Mouse (Mus musculus) embryo, embryonic 11 days (tissue): ENCODE measurements around the gene Lmf1.
A peak's percentile ranks its signal among the peaks of the same experiment; 100 is the strongest.

ENCODE experiments used
- DNase-seq: peaks from one replicate; pipeline ENCODE4 v3.0.0-alpha.2; 2015

Gene Lmf1

DNA sequence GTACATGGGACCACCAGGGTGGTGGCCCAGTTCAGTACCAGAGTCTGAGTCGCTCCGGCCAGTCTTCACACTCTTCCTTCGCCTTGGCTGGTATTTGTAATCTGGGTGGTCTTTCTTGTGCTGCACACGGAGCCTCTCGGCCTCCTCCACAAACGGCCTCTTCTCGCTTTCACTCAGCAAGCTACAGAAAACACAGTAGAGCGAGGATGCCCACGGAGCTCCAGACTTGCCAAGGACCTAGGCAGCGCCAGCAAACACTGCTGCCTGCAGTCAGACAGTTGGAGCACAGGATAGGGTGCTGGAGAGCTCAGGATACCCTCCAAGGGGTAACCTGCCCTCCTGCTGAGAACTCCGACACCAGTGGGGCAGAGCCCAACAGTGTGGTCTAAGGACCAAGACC is 10.0 kb upstream of the Lmf1 start:
- no peak for DNase-seq

DNA sequence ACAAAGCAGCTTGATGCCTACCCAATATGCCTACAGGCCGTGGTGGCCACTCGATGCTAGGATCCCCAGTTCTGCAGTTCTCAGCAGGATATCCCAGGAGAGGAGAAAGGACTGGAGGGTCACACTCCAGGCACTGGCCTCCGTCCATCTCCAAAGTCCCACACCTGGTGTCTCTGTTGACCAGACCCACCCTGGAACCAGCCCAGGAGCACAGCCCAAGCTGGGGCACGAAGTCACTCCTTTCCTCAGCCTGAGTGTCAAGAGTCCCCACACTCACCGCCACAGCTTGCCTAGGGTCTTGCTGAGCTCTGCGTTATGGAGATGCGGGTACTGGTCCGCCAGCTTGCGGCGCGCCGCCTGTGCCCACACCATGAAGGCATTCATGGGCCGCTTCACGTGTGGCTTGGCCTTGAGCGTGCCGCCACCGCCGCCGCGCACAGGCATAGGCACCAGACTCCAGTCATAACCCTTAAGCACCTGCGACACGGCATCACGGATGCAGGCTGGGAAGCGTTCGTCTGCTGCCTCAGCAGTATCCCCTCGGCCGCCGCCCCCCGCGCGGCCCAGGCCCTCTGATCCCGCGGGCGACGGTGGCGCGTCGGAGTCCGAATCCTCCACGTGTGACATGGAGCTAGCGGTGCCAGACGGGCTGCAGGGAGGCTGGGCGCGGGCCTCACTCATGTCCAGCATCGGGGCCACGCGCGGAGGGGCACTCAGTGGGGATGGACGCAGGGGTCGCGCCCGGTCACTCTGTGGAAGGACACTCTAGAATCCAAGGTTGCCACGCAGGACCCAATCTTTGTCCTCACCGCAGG is 8.8 kb upstream of the Lmf1 start:
- peak; percentile 53 for DNase-seq

DNA sequence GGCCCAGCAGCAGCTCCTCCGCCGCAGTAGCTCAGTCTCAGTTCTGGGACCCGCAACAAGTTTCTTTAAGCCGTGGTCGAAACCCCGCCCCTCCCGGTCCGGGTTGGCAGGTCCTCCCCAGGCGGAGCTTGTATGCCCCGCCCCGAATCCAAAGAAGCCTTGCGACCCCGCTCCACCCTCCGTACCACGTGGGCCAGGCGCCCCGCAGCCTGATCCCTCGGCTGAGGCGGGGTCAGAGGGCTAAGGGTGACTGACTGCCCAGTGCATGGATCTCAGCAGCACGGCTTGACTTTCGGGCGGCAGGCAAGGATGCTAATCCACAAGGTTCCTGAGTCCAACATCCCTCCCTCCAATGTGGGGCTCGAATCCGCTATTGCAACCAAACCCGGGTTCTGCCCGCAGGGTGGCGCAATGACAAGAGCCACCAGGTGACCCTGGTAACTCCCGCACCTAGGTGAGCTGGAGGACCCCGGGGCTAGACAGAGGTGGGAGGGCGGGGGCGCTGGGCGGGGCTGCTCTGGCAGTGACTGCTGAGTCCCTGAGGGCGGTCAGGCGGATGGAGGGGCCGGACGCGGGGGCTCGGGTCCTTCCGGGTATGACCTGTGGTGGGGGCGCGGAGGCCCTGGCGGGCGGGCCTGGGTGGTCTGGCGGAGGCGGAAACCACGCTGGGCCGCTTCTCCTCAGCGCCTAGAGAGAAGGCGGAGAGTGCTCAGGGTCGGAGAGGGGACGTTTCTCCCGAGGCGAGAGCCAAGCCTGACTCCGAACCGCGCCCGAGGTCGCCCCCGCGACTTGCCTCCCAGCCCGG is 8.0 kb upstream of the Lmf1 start, which contains the start of gene Sox8:
Gene Sox8, minus strand, starts transcription at position 39 of the 805 bp plus-strand sequence.
- peak; percentile 99 for DNase-seq

DNA sequence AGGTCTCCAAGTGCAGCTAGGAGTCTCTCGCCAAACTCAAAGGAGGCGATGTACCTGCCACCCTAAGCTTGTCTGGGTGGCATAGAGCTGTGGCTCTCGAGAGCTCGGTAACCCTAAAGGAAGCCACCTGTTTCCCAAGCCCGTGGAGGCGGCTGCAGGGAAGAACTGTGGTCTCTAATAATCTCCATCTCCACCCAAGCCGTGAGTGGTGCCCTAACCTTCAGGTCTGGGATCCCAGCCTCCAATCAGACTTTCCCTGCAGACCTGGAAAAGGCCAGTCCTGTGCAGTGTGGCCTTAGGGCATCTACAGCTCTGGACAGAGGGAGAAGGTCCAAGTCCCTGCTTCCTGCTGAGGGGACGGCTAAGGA is 7.4 kb upstream of the Lmf1 start:
- DNase-seq = no peak

DNA sequence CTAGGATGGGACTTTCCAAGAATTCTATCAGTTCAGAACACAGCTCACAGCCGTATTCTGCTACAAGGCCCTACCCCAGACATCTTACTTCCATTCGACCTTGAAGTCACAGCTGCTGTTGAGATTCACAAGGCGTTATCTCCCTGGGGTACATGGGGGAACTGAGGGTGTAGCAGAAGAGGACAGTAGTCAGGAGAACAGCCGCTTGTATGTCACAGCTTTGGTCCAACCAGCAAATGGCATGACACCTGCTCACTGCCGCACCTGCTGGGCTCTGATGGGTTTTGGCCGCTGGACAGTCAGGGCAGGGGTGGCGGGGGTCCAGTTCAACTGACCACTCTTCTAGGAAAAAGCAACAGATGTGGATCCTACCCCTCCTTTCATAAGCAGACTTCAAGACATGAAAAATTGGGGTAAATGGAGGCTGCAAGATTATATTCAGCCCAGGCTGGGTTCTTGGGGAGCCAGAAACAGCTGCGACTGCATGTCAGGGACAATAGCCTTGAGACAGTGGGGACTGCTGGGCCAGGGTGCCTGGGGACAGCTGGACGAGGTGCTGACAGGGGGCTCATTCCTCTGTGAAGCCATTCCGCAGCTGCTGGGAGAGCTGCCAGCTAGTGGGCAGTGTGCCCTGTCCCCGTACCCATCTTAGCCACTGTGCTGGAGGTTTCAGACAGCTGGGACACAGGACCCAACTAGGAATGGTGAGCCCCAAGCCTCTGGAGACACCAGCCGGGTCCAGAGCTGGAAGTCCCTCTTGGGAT is 3.5 kb upstream of the Lmf1 start:
- no peak for DNase-seq

DNA sequence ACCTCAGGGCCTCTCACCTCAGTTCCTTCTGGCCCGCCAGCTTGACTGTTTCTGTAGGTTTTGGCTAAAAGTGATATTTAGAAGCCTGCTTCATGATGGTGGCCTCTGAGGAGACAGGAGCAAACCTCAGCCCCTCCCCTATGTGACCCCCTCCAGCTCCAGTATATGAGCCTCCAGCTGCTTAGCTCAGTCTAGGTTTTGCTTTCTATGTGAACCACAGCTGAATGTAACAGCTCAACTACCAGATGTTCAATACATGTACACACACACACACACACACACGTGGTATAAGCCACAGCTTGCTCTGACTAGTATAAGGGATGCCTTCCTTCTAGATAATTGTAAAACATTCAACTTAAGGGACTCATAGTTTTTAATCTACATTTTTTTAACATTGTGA is 2.9 kb upstream of the Lmf1 start:
- no peak for DNase-seq

DNA sequence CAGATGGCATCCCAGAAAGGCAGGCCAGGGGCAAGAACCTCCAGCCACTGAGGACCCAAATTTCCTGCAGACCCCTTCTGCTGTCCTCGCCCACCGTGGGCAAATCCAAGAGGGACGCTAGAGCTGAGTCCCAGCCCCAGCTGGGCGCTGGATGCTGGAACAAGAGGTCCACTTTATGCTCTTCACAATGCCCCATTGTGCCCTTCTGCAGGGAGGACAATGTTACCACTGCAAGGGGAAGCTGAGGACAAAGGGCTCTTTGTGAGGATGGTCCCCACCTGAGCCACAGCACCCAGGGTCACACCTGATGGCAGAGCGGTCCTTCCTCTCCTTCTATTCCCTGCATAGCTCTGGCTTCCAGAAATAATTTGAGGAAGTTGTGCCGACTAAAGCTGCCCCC is 1.6 kb upstream of the Lmf1 start:
- DNase-seq = no peak

DNA sequence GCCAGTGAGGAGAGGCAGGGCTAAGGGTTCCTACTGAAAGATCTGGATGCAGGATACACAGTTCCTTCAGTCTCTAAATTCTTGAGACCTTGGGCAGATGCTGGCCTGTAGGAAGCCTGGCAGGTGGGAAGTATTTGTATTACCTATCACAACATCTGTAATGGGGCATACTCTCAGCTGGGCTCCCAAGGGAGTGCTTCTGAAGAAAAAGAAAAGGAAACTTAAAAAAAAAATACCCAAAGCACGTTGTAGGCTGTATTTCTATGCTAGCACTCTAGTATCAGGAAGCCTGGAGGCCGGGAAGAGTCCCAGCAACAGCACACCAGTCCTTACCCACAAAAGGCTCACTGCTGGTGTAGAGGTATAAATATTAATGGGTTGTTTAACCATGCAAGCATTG is 1.2 kb upstream of the Lmf1 start:
- no peak for DNase-seq

DNA sequence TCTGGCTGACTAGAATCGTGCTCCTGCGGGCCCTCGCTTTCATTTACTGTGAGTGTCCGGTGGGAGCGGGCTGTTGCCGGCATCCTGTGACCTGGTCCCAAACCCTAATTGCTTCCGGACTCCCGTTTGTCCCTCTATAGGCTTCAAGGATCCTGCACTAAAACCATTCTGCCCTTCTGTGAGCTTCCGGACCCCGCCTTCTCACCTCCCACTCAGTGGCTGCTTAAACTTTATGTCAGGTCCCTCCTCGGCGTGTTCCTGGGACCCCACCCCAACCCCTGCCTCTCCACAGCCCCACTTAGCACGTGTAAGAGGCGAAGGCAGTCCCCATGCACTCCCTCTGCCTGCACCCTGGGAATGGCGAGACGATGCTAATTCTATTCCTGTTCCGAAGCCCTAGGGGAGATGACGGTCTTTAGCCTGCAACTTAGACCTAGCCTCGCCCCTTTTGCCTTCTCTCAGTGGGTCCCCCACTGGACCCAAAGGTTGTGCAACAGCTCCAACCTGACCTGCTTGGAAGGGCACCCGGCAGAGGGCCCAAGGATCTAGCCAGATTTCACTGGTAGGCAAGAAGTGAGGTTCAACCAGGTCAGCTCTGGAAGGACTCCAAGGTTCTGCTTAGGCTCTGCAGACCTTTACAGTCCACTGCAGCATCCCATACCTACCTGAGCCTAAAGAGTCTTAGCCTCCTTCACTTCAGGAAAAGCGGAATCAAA is 605 bp downstream of the Lmf1 start:
- DNase-seq = no peak

DNA sequence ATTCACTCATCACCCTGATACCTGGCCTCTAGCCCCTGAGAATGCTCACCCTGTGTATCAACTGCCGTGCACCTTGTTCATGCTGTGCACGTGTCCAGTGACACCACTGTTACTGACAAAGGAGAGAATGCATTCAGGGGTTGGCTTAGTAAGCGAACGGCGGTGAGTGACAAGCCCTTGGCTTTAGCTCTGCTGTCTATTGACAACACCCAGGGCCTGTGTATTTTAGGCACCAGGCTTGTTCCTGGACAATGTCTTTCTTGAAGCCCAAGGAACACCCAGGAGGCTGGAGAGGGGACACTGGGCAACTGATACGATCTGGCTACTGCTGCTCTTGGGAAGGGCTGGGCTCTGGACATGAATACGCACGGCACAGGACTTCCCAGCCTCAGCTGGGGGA is 3.2 kb downstream of the Lmf1 start:
- no peak for DNase-seq

DNA sequence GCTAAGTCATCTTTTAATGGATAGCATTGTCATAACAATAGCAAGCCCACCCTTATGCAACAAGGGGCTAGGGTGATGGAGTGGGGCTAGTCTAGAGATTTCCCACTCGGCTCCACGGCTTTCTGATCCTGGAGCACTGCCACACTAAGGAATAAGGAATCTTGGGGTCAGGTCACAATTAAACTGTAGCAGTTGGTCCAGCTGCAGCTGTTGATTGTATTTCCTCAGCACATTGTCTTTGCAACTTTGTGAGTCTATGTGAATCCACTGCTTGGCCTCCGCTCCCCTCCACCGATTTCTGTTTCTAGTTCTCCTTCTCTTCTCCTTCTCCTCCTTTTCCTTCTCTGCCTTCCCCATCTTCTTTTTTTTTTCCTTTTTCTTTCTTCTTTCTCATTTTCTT is 4.2 kb downstream of the Lmf1 start:
- DNase-seq = no peak

DNA sequence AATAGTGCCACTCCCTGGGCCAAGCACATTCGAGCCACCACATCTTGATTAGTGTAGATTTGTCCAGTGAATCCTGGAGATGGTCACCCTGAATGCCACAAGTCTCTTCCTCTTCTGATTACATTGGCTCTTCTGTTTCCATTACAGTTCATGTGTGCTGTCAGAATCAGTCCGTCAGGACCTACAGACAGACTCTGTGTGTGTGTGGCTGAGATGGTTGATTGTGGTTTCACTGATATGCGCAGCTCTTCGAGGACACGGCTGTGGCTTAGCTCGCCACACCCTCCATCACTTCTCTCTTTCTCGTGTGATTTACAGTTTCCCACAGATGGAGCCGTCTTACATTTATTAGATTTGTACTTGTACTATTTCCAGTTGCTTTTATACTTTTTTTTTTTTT is 5.0 kb downstream of the Lmf1 start:
- DNase-seq = no peak

DNA sequence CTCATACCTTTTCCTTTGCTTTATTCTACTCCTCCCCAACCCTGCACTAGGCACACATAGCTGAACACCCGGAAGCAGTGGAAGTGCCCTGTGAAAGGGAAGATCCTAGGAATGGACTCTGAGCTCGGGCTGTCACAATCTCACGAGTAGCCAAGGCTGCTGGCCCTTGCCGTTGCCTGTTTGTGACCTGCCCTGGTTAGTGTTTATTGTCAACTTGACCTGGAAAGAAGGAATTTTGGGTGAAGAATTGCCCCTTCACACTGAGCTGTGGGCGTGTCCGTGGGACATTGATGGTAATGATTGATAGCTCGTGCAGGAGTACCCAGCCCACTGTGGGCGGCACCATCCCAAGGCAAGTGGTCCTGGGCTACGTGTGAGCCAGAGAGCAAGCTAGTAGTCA is 5.8 kb downstream of the Lmf1 start:
- DNase-seq = no peak

DNA sequence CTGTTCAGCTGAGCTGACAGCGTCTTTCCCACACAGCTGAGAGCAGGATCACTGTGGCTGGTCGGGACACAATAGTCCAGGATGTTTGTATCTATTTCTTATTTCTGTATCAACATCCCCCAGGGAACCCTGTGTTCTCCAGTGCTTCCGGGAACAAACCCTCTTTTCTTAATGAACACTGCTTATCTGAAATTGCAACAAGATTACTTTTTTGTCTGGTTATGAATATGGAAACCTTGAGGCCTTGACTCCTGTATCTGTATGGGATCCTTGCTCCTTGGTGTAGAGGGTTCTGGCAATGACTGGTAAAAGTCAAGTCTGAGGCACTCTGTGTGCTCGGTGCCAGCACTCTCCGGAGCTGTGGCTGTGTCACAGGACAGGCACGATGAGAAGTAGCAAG is 11.2 kb downstream of the Lmf1 start:
- no peak for DNase-seq

DNA sequence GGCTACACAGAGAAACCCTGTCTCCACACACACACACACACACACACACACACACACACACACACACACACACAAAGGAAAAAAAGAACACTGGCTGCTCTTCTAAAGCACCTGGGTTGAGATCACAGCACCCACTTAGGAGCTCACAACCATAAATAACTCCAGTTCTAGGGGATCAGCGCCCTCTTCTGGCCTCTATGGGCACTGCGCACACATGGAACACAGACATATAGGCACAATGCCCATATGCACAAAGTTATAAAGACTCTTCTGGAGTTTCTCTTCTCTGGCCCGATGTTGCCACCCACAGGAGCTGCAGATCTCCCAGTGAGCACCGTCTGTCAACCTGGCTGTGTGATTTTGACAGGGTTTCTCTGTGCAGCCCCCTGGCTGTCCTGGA is 12.1 kb downstream of the Lmf1 start:
- DNase-seq = no peak

DNA sequence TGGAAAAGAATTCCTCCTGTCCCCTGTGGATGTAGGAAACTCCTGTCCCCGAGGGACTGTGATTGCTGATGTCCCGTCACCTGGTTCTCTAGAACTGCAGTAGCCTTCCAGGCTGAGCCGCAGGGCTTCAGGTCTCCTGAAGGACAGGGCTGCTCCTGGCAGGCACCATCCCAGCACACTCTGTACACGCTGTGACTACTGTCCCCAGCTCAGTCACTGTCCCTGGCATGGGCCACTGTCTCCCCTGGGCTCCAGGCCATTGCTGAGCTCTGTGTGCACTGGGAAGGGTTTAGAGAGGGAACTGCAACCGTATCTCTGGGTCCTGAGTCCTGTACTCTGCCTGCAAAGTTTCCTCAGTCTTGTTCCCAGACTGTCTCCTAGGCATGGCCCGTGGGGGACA is 13.5 kb downstream of the Lmf1 start:
- DNase-seq = no peak

DNA sequence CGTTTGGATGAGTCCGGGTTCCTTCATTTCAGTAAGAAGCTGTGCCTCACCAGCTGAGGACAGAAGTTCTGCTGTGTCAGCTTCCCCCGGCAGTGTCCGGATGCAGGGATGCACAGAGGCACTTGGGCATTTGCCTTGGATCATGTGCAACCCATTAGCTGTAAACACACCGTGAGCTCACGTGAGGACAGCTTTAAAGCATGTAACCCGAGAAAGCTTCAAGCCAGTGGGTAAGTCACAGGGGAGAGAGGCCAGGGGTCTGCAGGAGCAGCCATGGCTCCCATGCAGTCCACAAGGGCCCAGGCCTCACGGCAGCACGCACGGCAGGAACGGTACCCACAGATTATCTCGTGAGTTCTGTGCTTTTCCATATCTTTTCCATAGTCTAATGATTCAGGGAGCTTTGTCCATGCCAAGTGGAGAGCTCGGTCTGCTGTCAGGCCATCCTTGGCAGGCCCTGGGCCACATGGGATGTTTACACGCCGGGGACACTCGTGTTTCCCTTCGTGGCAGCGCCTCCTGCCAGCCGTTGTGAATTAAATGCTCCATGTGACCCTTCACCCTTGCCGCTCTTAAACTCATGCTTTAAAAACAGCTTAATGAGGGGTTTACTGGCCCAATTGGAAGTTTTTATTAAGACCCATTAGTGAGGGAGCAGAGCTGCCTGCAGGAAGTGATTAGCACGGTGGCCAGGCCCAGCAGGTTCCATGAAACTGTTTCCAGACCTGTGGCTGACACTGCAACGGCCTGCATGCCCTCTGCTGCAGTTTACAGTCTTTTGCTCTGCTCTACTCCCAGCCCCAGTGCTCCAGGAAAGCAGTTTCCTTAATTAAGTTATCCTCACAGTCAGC is 14.8 kb downstream of the Lmf1 start:
- peak; percentile 80 for DNase-seq

DNA sequence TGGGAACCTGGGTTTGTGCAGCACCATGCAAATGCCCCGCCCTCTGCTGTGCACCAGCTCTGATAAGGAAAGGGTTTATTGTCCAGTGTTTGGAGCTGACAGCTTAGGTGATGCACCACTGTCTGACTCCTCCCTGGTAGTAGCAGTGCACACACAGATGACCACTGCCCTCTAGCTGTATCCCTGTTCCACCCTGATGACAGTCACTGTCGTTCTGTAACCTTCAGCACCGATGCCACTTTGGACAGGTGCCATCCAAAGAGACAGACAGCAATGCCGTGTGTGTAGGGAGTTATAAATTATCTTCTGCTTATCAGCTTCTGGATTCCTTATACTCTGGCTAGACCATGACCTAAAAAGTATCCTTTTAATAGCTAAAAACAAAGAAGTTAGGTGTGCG is 16.6 kb downstream of the Lmf1 start:
- DNase-seq = no peak

DNA sequence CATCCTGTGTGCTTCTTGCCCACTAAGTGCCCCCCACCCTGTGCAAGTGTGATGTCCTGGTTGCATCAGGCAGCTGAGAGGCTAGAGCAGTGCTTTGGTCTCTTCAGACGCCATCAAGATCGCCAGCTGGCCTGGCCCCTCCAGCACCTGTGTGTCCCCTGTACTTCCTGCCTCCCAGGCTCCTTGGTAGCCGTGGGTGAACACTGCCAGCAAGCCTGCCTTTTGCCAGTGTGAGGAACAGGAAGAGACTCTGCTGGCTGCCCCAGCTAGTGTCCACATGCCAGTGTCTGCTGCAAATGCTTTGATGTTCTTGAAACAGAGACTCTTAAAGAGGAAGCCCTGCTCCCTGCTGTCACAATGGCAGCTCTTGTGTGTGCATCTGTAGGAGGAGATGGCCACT is 18.7 kb downstream of the Lmf1 start:
- DNase-seq = no peak

DNA sequence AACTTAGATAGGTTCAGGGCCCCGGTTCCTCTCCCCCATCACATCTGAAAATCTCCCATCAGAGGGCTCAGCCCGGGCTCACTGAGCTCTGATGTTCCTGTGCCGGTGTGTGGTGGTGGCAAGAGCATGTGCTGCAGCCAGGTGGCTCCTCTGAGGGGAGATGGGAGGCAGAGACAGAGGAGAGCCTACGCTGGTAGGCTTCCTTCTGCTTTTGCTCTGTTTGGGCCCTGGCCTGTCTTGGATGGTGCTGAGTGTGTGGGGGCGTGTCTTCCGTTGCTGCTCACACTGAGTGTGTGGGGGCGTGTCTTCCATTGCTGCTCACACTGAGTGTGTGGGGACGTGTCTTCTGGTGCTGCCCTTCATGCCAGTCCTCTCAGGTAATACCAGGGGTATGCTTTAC is 23.5 kb downstream of the Lmf1 start:
- no peak for DNase-seq

DNA sequence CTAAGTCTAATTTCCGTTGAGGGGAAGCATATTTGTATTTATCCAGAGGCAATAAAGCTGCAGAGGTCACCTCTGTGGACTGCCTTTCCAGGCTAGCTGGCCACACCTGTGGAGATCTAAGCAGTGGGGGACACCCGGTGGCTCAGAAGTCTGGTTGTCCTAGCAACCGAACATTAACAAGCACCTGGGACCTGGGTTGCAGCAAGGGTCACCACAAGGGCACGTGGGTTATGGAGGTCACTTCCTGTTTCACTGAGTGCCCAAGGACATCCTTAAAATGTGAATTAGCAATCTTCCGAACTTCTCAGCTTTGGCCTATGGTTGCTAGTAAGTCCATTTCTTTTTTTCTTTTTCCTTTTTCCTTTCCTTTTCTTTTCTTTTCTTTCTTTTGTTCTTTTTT is 25.3 kb downstream of the Lmf1 start:
- DNase-seq = peak; percentile 47

DNA sequence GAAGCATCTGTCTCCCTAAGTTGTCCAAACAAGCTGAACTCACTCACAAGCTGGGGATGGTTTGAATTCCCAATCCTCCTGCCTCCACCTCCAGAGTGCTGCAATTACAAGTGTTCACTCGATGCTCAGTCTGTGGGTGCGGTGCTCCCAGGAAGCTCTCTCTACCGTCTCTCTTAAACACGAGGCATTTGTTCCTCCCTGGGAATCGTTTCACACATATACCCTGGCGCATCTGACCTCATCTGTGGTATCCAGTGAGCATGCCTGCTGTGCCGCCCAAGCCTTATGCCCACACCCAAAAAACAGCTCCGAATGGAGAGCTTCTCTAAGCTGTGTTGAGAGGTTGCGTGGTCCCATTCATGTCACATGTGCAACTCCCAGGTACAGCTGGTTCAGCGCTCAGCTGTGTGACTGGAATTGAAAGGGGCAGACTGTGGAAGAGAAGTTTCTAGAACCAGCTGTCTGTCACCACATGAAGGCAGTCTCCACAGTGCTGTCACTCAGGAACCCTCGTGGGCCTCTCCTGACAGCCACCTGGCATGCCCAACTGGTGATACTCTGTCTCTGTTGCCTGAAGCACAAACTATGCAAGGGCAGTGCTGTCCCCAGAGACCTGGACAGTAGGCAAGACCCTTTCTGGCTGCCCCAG is 29.4 kb downstream of the Lmf1 start:
- no peak for DNase-seq
